Mouse (Mus musculus): ENCODE data around the gene Pnmt.

DNA sequence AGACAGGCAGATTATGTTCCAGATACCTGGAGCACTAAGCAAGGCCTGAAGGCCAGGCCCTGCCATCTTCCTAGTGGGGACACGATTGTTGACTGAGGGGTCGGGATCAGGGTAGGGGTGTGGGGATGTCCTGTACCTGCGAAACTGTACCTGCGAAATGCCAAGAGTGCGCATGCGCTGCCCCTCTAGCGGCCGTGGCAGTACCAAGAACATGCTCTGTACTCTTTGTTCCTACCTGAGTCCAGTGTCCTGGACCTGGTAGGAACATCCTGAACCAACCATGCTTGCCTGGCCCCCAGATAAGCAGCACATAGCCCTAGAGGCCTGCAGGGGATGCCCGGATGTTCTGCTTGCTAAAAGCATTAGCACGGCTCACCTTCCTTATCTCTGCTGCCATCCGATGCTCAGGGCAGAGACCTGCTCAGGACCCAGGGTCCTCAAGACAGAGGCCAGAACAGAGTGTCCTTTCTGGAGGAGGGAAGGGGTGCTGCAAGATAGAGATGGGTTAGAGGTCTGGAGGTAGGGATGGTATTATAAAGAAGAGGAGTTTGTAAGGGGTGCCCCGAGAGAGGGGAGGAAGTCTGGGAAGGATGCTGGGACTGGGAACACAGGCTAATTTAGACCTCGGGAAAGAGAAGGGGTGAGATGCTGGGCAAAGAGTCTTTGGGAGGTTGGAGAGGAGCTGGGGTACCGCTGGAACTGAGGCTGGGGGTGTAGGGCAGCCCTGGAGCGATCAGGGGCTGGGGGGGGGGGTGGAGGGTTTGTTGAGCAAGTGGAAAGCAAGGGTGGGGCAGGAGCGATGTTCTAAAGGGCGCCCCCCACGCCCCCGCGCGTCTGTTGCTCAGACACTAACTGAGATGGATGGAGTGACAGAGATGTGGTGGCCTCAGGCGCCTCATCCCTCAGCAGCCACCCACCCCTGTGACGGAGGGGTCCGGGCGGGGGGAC, at the start of gene Pnmt:
- TF ChIP-seq CTCF (IDR thresholded peaks at IDR 0.05; ENCODE audit: extremely low read depth, insufficient read depth, low read length) (no peak), POLR2A (IDR thresholded peaks at IDR 0.05; ENCODE audit: extremely low read depth, insufficient read depth, low read length) (no peak)
